Mouse (Mus musculus): Measurements from ENCODE around the gene Cfap52. TPM values are rescaled to one million over a fixed set of nuclear protein-coding genes. Genes with fewer than 3 reads are reported as not detected.
A peak's percentile ranks its signal among the peaks of the same experiment; 100 is the strongest.

The Cfap52 gene
- polyA plus RNA-seq, 1 experiment: 35.5 TPM

DNA sequence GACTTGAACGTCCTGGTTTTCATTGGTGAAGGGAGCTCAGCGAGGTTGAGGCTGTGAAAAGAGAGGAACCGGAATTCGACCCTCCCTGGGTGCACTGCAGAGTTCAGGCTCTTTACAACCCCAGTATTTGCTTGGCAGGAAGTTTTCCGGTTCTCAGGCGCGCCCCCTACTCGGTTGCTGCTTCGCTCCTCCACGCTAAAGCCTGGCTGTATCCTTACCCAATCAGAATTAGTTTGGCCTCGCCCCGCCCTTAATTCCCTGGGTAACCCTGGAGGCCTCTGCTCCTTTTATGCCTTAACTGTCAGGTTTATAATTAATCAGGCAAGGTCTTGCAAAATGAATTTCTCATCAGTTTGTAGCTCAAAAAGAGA lies 42.7 kb downstream of the Cfap52 start:
- H3K27me3 ChIP-seq (ENCODE audit: control insufficient read depth, insufficient read depth, insufficient read length): no peaks in the 10 kb centered on the region
- H3K4me3 ChIP-seq: peak overlapping the region; percentile 33
- TF ChIP-seq USF1 (IDR thresholded peaks at IDR 0.05; ENCODE audit: low read depth) (no peak), POLR2AphosphoS2 (IDR thresholded peaks at IDR 0.05; ENCODE audit: insufficient read length, low read depth) (no peak), TCF3 (IDR thresholded peaks at IDR 0.05; ENCODE audit: insufficient read length, low read depth) (no peak), TCF12 (IDR thresholded peaks at IDR 0.05; ENCODE audit: insufficient read depth, poor library complexity, severe bottlenecking) (no peak), E2F4 (IDR thresholded peaks at IDR 0.05; ENCODE audit: insufficient read depth) (no peak), MYOG (IDR thresholded peaks at IDR 0.05; ENCODE audit: control insufficient read depth in 1 of 3, insufficient read depth in 1 of 3, insufficient read length in 2 of 3, low read depth in 2 of 3) (no peak), POLR2A (IDR thresholded peaks at IDR 0.05; ENCODE audit: insufficient read length, low read depth) (no peak), MAX (IDR thresholded peaks at IDR 0.05; ENCODE audit: low read depth) (no peak), CEBPB (IDR thresholded peaks at IDR 0.05; ENCODE audit: insufficient read depth, poor library complexity, severe bottlenecking) (no peak), MYOD1 (IDR thresholded peaks at IDR 0.05; ENCODE audit: control insufficient read depth in 1 of 3, insufficient read length in 2 of 3, low read depth in 2 of 3) (no peak), SRF (IDR thresholded peaks at IDR 0.05; ENCODE audit: control insufficient read depth, insufficient read length, low read depth) (no peak), REST (IDR thresholded peaks at IDR 0.05; ENCODE audit: insufficient read depth, insufficient read length) (no peak)
- H3K36me3 ChIP-seq (ENCODE audit: control insufficient read depth, insufficient read depth): no peaks in the 10 kb centered on the region
- H3K4me2 ChIP-seq (ENCODE audit: low read depth): peak overlapping the region; percentile 92
- peak overlapping the region; percentile 9 for H3ac ChIP-seq (ENCODE audit: control insufficient read depth, insufficient read length)
- no peaks in the 10 kb centered on the region for H3K79me2 ChIP-seq (ENCODE audit: control insufficient read depth, insufficient read depth)

DNA sequence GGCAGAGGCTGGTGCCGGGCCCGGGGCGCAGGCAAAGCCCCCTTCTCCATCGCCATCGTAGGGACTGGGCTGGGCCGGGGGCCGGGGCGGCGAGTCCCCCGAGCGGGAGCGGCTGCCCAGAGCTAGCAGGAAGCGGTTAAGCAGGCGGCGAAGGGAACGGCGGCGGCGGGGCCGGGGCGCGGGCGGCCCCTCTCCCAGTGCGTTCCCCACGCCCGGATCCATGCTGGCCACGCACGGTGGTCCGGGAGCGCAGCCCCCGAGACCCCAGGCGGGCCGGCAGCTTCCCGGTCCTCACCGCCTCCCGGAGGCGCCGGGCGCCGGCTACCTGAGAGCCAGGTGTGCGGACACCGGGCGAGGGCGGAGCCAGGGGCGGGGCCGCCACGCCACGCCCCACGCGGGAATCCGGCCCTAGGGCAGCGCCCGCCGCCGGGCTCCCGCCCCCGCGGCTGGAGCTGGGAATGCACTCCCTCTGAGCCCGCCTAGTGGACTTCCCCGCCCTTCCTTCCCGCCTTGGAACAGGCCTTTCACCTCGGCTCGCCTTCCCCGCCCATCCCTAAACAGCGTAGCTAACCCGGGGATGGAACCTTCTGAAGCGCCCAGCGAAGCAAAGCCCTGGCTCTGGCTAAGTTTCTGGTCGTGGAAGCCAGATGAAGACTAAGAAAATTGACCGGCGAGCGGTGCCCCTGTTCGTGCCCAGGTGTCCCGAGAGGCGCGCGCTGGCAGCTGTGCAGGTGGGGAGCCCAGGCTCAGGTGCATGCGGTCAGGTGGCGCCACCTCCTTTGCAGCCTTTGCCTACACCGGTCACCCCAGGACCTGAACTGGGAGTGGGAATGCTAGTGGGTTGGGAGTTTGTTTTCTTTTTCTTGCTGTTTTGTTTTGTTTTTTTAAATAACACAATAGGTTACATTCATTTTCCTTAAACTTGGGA lies 43.4 kb downstream of the Cfap52 start, which contains the start of gene Usp43:
Gene Usp43, minus strand, starts transcription at position 327 of the 928 bp plus-strand sequence.
- peak; percentile 53 for TF ChIP-seq E2F4 (IDR thresholded peaks at IDR 0.05; ENCODE audit: insufficient read depth)
- TF ChIP-seq POLR2AphosphoS2 (IDR thresholded peaks at IDR 0.05; ENCODE audit: insufficient read length, low read depth): peak; percentile 7
- TF ChIP-seq CEBPB (IDR thresholded peaks at IDR 0.05; ENCODE audit: insufficient read depth, poor library complexity, severe bottlenecking): no peak
- TF ChIP-seq MYOG (IDR thresholded peaks at IDR 0.05; ENCODE audit: control insufficient read depth in 1 of 3, insufficient read depth in 1 of 3, insufficient read length in 2 of 3, low read depth in 2 of 3): no peak
- no peak for TF ChIP-seq MYOD1 (IDR thresholded peaks at IDR 0.05; ENCODE audit: control insufficient read depth in 1 of 3, insufficient read length in 2 of 3, low read depth in 2 of 3)
- Histone ChIP-seq H3K4me3 (peak within 1 kb of the TSS; percentile 33), H3K79me2 (ENCODE audit: control insufficient read depth, insufficient read depth) (no peaks in the 10 kb centered on the region)

DNA sequence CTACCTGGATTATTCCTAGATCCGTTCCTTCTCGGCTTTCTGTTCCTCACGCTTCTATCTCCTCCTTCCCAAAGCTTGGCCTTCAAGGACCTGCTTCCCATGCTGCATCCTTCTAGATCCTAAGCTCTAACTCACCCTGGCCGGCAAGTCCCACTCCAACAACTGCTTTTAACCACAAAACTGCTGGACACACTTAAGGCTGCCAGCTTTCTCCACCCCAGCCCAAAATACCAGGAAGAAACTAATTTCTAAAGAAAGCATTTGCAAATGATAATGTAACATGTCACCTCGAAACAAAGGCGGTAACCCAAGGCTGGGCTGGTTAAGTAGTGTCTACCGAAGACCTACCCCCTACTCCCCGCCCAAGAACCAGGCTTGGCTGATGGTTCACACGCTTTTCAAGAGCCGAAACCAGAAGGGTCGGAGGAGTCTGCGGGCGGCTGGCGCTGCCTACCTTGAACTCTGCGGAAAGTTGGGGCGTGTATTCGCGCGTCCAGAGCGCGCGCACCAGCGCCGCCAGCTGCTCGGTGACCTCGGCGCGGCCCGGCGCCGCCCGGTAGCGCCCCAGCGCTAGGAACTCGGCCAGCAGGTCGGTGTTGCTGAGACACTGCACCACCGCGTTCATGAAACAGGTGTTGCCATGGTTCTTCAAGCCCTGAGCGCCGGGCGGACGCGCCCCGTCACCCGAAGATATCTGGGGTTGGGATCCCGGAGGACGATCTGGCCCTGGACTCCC lies 44.2 kb downstream of the Cfap52 start:
- H3K4me3 ChIP-seq: peak overlapping the region; percentile 33
- TF ChIP-seq MYOG (IDR thresholded peaks at IDR 0.05; ENCODE audit: control insufficient read depth in 1 of 3, insufficient read depth in 1 of 3, insufficient read length in 2 of 3, low read depth in 2 of 3) (peak in 2 of 3 experiments; percentile 70 to 90), USF1 (IDR thresholded peaks at IDR 0.05; ENCODE audit: low read depth) (no peak), REST (IDR thresholded peaks at IDR 0.05; ENCODE audit: insufficient read depth, insufficient read length) (no peak), SRF (IDR thresholded peaks at IDR 0.05; ENCODE audit: control insufficient read depth, insufficient read length, low read depth) (no peak), CEBPB (IDR thresholded peaks at IDR 0.05; ENCODE audit: insufficient read depth, poor library complexity, severe bottlenecking) (no peak), TCF12 (IDR thresholded peaks at IDR 0.05; ENCODE audit: insufficient read depth, poor library complexity, severe bottlenecking) (no peak), MYOD1 (IDR thresholded peaks at IDR 0.05; ENCODE audit: control insufficient read depth in 1 of 3, insufficient read length in 2 of 3, low read depth in 2 of 3) (peak in 2 of 3 experiments; percentile 62 to 82), POLR2A (IDR thresholded peaks at IDR 0.05; ENCODE audit: insufficient read length, low read depth) (peak; percentile 25), TCF3 (IDR thresholded peaks at IDR 0.05; ENCODE audit: insufficient read length, low read depth) (no peak), MAX (IDR thresholded peaks at IDR 0.05; ENCODE audit: low read depth) (no peak), E2F4 (IDR thresholded peaks at IDR 0.05; ENCODE audit: insufficient read depth) (no peak), POLR2AphosphoS2 (IDR thresholded peaks at IDR 0.05; ENCODE audit: insufficient read length, low read depth) (no peak)
- no peaks in the 10 kb centered on the region for H3K36me3 ChIP-seq (ENCODE audit: control insufficient read depth, insufficient read depth)
- no peaks in the 10 kb centered on the region for H3K79me2 ChIP-seq (ENCODE audit: control insufficient read depth, insufficient read depth)
- no peaks in the 10 kb centered on the region for H3K27me3 ChIP-seq (ENCODE audit: control insufficient read depth, insufficient read depth, insufficient read length)
- peak overlapping the region; percentile 9 for H3ac ChIP-seq (ENCODE audit: control insufficient read depth, insufficient read length)
- peak overlapping the region; percentile 92 for H3K4me2 ChIP-seq (ENCODE audit: low read depth)

More for the DNA sequence above, 43.4 kb downstream of the Cfap52 start, which contains the start of gene Usp43:
- H3ac ChIP-seq (ENCODE audit: control insufficient read depth, insufficient read length): peak within 1 kb of the TSS; percentile 9
- H3K27me3 ChIP-seq (ENCODE audit: control insufficient read depth, insufficient read depth, insufficient read length): no peaks in the 10 kb centered on the region
- H3K36me3 ChIP-seq (ENCODE audit: control insufficient read depth, insufficient read depth): no peaks in the 10 kb centered on the region
- peak within 1 kb of the TSS; percentile 92 for H3K4me2 ChIP-seq (ENCODE audit: low read depth)

DNA sequence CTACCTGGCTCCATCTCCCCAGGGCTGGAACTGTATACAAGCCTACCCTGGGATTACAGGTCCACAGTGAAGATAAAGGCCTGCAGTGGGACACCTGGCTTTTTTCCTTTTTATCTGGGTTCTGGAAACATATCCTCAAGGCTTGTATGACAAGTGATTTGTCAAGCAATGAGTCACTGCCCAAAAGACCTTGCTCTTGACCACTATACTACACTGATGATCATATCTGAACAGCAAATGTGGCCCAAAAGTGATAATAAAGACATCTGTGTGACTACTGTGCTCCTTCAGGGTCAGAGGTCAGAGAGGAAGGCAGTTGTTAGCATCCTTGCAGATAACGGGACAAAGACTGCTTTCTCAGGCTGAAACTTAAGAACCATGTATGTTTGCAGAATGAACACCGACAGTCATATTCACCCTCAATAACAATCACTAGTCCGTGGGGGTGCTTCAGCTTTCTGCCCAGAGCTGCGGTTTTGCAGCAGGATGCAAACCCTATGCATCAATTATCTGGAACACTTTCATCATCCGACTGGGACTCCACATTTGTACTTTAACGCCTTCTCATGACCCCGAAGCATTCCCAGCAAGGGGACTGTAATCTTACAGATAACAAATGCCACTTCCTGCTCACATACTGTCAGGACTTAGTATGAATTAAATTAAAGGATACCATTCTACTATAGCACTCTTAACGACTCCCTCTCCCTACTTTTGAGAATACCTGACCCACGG lies 45.1 kb downstream of the Cfap52 start:
- H3K27me3 ChIP-seq (ENCODE audit: control insufficient read depth, insufficient read depth, insufficient read length): no peaks in the 10 kb centered on the region
- peak overlapping the region; percentile 33 for H3K4me3 ChIP-seq
- no peaks in the 10 kb centered on the region for H3K36me3 ChIP-seq (ENCODE audit: control insufficient read depth, insufficient read depth)
- TF ChIP-seq MYOD1 (IDR thresholded peaks at IDR 0.05; ENCODE audit: control insufficient read depth in 1 of 3, insufficient read length in 2 of 3, low read depth in 2 of 3): no peak
- TF ChIP-seq USF1 (IDR thresholded peaks at IDR 0.05; ENCODE audit: low read depth): no peak
- TF ChIP-seq POLR2AphosphoS2 (IDR thresholded peaks at IDR 0.05; ENCODE audit: insufficient read length, low read depth): no peak
- no peak for TF ChIP-seq TCF12 (IDR thresholded peaks at IDR 0.05; ENCODE audit: insufficient read depth, poor library complexity, severe bottlenecking)
- peak; percentile 48; the same call in 1 of the 2 replicates for TF ChIP-seq CEBPB (IDR thresholded peaks at IDR 0.05; ENCODE audit: insufficient read depth, poor library complexity, severe bottlenecking)
- TF ChIP-seq POLR2A (IDR thresholded peaks at IDR 0.05; ENCODE audit: insufficient read length, low read depth): no peak
- TF ChIP-seq MAX (IDR thresholded peaks at IDR 0.05; ENCODE audit: low read depth): no peak
- no peak overlapping the region for H3ac ChIP-seq (ENCODE audit: control insufficient read depth, insufficient read length)
- H3K79me2 ChIP-seq (ENCODE audit: control insufficient read depth, insufficient read depth): no peaks in the 10 kb centered on the region
- H3K4me2 ChIP-seq (ENCODE audit: low read depth): peak overlapping the region; percentile 92
